Mouse (Mus musculus) frontal cortex, postnatal 25 days (tissue): ENCODE results near the gene Trim2.

ENCODE experiments used
- DNase-seq, 2 experiments: peaks; one replicate each; pipeline ENCODE4 v3.0.0; 2022; ENCODE audit warnings: low spot score in 2 of 2

Gene Trim2

GRCm38 (mm10) chr3:84224982-84225381 lies 81.7 kb downstream of the Trim2 start:
- DNase-seq = no peak

GRCm38 (mm10) chr3:84220748-84221147 lies 85.9 kb downstream of the Trim2 start:
- DNase-seq = peak; percentile 54 to 77

DNA sequence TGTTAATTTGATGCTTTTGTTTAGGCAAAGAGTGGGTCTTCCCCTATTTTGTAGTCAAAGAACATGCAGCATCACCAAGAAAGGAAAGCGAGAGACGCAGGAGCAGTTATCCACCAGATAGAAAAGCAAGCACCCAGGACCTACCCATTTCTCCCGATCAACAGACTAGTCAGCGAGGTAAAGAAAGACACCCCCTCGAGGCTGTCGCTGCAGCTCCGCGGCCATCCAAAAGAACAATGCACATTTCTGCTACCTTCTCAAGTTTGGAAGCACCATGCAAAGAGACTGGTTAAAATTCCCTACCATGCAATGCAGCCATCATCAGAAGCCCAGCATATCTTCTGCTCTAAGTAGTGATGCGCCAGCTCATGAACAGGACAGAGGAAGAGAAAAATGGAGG lies 86.4 kb downstream of the Trim2 start:
- DNase-seq = no peak

- no peak for DNase-seq
These were observed 86.9 kb downstream of the Trim2 start for GRCm38 (mm10) chr3:84219720-84220273.

DNA sequence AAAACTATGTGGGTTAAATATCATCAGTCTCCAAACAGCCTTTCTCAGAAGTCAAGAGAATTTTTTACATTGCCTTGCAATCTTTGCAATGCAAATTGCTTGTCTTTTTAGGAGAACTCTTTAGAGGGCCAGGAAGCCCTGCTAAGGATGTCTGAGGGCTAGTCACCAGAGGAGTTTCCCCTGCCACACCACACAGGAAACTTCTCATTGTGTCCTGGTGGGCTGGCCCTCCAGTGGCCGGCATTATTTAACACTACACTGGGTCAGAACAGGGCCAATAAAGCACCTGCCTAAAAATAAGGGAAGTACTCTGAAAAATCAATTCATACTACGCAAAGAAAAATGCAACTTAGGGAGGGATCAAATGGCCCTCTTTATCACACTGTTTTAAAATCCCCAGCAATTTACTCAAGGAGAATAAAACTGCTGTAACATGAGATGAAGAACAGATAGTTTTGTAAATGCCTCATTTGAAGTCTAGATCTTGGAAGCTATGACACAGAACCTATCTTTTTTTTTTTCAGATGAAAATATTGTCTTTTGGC lies 87.4 kb downstream of the Trim2 start:
- DNase-seq = no peak

GRCm38 (mm10) chr3:84218498-84218897 lies 88.2 kb downstream of the Trim2 start:
- no peak for DNase-seq

DNA sequence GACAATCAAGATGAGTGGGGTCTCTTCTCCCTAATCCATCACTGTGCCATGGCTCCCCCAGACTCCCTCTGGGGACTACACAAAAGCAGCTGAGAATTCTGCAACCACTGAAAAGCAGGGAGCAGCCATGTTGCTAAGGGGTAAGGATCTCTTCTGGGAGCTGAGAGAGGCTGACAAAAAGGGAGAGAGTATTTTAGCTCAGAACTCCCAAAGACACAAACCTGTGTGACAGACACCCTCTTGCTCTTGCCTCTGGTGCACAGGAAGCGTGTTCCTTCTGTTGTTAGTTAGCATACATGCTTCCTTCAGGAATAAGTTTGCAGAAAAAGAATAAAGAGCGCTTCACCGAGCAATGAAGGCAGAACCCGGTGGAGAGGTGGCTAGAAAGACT lies 88.7 kb downstream of the Trim2 start:
- no peak for DNase-seq

GRCm38 (mm10) chr3:84217118-84217960 lies 89.3 kb downstream of the Trim2 start:
- no peak for DNase-seq

DNA sequence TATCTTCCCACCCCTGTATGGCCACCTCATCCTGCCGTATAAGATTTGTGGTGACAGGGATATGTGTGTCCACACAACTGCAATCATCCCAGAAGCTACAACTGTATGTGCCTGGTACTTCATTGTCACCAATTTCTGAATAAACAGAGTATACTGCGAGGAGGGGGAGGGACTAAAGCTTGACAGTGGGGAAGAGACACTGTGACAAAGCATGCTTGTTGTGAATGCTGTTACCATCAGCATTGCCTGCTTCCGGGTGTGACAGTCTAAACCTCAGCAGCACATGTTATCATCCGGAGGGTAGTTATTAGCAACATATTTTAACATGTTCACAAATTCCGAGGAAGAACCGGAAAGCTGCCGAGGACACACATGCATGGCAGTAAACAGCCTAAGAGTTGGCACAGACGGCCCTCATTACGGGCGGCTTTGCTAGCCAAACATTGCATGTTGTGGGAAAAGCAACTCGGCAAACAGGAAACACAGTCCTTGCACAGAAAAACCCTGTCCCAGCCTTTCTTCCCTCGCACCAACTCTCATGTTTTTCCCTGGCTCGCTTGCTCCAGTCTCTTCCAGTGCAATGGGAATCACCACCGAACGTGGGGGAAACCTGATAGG lies 90.8 kb downstream of the Trim2 start:
- DNase-seq = no peak

GRCm38 (mm10) chr3:84215253-84215652 lies 91.4 kb downstream of the Trim2 start:
- no peak for DNase-seq

DNA sequence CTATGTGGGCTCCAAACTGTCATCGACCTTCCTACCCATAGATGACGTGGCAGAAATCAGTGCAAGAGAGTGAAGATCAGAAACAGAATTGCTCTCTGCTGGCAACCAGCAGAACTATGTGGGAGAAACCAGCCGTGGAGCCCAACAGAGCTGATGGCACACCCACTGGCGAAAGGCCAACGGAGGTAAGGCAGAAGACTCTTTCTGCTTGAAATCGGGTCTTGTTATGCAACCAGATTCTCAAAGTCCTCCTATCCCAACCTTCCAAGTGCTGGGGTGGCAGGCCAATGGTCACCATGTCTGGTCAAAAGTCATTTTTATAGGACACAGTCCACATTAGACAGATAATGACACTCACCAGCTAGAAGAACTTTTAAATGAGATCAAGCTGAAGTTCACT lies 92.2 kb downstream of the Trim2 start:
- no peak for DNase-seq

DNA sequence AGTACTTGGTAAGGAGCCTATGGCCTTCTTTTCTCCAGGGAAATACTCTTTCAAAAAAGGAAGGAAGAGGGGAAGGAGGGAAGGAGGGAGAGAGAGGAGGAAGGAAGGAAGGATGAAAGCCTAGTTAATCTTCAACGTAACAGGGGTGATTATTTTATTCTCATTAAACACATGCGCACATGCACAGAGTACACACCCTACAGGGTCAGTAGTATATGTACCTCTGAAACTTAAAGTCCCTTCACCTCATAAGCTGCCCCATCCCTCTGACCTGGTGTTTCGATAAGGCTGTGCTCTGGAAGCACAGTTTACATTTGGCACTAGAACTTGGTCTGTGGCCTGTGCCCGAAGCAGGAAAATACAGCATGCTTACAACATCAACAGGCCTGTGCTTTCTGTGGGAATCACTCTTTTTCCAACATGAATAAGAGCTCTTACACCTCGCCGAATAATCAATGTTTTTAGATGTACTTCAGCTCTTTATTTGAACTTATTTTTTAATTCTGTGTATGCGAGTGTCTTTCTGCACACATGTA lies 95.3 kb downstream of the Trim2 start:
- no peak for DNase-seq

GRCm38 (mm10) chr3:84208917-84209513 lies 97.7 kb downstream of the Trim2 start:
- DNase-seq = no peak

GRCm38 (mm10) chr3:84208475-84208874 lies 98.2 kb downstream of the Trim2 start:
- no peak for DNase-seq

GRCm38 (mm10) chr3:84207366-84207765 lies 99.3 kb downstream of the Trim2 start:
- DNase-seq = no peak

DNA sequence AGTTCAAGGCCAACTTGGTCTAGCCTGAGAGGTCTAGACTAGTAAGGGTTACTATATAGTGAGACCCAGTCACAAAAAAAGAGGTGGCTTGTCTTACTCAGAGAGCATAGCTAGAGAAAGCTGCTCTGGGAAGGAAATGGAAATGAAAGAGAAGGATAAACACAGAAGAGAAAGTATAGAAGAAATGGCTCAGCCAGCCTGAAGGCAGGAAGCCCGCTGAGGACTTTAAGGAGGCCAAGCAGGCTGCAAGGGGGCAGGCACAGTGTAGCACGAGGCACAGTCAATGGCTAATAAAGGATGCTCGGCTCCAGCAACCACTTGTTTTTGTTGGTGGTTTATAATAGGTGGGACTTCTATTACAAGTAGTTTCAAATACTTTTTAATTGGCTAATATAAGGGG lies 100.6 kb downstream of the Trim2 start:
- no peak for DNase-seq

- no peak for DNase-seq
These were observed 101.0 kb downstream of the Trim2 start for GRCm38 (mm10) chr3:84205650-84206049.

- DNase-seq = no peak
These were observed 102.0 kb downstream of the Trim2 start for GRCm38 (mm10) chr3:84204640-84205039.

DNA sequence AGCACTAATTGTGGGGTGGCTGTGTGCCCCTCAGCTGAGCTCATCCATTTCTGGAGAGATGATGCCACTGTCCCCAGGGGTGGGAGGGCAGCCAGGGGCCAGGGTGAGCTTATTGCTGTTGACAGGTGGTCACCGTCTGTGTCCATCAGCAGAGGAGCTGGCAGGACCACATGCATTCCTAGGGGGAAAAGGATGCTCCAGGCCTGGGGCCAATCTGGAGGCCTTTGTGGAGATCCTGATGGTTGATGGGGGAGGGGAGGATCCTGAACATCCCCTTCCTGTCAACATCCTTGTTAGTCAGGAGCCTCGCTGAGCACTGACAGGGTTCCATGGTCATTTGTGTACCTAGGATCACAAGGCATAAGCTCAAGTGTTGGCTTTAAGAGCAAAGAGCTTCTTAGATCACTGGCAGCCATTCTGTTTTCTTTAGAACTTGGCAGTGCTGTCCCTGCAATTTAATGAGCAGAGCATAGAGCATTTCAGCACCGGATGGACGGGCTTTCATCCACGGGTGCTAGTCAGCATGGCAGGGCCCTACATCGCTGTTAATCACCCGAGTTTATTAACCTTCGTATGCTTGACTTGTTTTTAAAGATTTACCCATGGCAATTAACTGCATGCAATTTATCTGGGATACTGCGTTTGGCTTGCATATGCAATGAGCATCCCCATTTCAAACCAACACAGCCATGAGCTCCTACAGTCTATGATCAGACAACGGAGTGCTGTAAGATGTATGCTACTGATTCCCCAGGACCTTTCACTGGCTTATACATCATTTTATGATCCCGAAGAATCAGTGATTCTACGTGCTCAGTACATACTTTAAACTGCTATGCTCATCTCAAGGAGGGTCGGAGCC lies 105.9 kb downstream of the Trim2 start:
- DNase-seq = no peak

- no peak for DNase-seq
These were observed 107.2 kb downstream of the Trim2 start for GRCm38 (mm10) chr3:84199516-84199915.

DNA sequence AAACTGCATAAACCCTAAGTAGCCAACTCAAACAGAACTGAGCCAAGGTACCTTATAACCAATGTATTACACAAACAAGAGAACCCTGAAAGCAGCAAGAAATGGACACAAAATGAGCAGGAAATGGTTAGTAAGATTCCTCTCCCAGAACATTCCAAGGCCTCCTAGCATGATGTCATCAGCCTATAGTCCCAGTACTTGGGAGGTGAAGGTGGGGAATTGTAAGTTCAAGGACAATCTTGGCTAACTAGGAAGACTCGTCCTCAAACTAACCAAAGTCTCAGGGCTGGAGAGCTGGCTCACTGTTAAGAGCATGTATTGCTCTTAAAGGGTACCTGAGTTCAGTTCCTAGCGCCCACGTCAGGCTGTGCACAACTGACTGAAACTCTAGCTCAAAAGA lies 108.4 kb downstream of the Trim2 start:
- DNase-seq = no peak
